Mouse (Mus musculus) heart, adult 11 months (tissue): ENCODE measurements around the gene 4921507P07Rik.
"Not testable (repeated sequence)": the region's sequence is repeated elsewhere in the genome, so short reads cannot be mapped to it uniquely, and the experiment has no call there.

Experiments used
- DNase-seq: peaks from one replicate; pipeline ENCODE4 v3.0.0; 2022

The 4921507P07Rik gene

DNA sequence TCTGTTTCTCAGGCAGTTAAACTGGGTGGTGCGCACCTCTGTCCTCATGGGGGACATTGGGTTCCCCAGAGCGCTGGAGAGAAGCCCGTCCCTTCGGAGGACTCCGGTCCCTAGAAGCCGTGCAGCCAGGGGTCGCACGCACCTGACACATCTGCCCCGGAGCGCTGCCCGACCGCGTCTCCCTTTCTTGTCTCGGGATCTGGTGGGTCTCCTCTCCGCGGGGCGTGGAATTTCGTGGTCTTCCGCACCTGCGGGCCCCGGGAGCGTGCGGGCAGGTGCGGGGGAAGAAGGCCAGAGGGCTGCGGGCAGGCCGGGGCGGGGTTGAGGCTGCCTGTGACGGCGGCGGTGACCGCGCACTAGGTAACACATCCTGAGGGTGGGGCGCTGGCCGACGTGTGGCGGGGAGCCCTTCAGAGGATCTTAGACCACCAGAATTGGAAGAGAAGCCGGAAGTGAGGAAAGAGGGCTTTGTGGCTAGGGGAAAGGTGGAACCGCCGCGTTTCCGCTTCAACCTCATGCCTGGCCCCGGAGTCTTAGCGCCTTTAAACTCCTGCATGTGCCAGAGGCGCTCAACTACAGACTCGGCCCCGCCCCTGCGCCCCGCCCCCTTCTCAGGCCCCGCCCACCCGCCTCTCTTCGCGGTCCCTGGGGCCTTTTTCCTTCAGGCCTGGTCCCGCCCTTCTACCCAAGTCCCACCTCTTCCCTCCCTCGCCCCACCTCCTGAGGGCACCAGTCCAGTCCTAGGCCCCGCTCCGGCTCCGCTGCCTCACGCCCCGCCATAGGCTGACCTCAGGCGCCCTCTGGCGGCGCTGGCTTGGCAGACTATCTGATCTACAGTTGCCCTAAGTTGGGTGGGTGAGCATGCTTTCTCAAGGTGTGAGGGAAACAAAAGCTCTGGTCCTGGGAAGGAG, at the start of gene 4921507P07Rik:
4921507P07Rik (minus strand) TSS at position 332 of the 911 bp plus-strand sequence.
- peak; percentile 99 for DNase-seq

DNA sequence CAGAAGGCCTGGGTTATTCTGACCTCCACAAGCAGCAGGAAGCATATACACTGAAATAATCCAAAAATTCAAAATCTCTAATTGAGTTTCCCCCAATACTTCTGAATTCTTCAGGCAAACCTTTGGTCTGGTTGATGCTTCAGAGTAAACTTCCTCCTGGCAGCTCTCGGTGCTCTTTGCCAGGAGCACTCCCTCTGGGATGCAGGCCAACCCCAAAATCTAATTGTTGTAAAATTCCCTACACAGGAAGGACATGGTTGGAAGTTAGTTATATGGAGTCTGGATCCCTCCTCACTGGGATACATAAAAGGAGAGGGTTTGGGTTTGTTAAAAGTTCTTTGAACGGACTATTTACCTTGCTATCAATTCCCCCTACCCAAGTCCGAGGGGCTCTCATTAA, 48.3 kb upstream of the 4921507P07Rik start:
- DNase-seq = no peak

DNA sequence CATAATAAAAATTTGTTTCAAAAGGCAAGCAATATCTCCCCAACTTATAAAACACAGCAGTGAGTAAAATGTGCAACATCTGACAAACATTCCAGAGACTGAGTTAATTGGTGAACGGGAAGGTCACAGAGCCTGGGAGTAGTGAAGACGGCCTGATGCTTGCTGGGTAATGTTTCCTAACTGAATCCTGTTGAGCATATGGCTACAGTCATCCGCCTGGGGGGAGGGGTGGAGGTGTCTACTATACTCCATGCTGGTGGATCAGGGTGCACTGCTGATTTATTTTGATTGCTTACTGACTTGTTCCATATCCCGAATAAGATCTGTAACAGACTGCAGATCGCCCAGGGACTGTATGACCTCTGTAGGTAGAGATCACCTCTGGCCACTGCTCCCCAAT, 45.5 kb upstream of the 4921507P07Rik start:
- DNase-seq = no peak

DNA sequence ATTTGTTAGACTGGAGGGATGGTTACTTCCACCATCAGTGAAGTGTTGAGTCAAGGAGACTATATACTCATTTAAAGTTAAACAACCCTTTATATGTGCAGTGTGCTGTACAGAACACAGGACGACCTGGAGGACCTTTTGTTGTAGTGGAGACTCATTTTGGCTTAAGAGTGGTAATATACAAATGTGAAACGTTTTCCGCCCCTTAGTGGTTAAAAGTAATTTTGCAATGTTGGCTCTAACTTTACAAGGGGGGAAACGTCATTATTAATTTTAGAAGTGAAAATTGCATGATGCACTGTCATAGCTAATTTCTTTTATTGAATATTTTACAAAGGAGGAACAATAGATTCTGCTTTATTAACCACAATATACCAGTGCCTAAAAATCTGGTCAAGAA, 43.9 kb upstream of the 4921507P07Rik start:
- no peak for DNase-seq

DNA sequence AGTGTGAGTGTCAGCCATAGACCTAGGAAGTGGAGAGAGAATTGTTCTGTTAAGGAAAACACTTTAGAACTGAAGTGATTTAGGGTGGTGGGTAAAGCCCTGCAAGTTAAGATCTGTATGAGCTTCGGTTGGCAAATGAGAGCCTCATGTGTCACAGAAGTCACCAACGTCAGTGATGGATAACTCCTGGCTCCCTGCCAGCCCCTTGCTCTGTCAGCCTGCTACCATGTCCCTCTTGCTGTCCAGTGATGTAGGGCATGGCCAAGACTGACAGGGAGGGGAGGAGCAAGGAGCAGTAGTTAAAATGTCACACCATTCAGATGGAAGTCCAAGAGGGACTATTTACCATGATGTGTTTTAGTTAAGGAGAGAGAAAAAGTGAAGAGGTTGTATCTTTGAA, 43.2 kb upstream of the 4921507P07Rik start:
- no peak for DNase-seq

DNA sequence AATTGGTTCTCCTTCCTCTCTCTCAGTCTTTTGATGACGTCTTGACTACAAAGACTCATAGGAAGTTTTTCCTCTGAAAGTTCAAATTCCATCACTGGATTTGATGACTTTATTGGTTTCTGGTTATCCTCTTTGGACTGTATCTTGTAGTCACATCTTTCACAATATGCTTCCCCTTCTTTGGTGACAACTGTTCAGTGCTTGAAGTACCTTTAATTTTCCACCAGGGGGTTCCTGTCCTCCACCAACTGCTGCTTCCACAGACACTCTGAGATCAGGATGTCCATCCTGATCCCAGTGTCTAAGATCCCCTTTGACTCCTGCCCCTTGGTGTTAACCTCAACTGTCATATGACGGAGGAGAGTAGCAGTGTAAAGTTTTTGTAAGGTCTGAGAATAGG, 29.7 kb upstream of the 4921507P07Rik start:
- DNase-seq = not testable (repeated sequence)

DNA sequence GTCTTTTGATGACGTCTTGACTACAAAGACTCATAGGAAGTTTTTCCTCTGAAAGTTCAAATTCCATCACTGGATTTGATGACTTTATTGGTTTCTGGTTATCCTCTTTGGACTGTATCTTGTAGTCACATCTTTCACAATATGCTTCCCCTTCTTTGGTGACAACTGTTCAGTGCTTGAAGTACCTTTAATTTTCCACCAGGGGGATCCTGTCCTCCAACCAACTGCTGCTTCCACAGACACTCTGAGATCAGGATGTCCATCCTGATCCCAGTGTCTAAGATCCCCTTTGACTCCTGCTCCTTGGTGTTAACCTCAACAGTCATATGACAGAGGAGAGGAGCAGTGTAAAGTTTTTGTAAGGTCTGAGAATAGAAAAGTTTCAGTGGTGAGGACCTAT, 21.8 kb upstream of the 4921507P07Rik start:
- not testable (repeated sequence) for DNase-seq

DNA sequence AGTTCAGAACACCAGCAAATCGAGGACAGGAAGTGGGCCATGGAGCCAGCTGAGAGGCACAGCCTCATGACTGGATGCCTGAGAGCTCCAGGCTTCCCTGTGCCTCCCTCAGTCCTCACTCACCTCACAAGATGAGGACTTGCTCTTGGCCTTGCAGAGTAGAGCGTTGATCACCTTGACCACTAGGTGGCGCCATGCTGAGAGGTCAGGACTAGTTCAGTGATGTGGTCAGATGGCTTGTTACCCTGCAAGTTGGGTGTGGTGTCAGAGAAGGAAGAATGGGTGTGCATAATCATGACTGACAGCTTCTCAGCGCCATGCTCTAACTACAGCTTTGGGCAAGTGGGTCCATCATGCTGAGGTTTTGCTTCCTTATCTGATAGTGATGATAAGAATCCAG, 5.2 kb upstream of the 4921507P07Rik start:
- no peak for DNase-seq

DNA sequence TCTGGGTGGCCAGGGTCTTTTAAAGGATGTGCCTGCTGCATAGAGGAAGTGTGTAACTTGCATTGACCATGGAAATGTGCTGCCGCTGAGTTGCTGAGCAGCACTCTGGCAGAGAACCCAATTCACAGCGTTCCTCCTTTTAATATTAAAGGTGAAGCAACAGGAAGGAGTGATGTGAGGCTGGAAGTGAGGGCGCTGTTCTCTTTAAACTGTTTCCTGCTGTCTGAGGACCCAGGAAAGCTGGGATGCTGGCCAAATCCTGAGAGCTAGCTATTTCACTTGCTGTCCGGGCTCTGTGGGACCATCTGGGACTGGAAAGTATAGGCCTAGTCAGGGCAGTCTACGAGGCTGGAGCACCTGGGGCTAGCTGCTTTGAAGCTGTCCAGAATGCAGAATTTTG, 2.1 kb upstream of the 4921507P07Rik start:
- peak; percentile 92 for DNase-seq

DNA sequence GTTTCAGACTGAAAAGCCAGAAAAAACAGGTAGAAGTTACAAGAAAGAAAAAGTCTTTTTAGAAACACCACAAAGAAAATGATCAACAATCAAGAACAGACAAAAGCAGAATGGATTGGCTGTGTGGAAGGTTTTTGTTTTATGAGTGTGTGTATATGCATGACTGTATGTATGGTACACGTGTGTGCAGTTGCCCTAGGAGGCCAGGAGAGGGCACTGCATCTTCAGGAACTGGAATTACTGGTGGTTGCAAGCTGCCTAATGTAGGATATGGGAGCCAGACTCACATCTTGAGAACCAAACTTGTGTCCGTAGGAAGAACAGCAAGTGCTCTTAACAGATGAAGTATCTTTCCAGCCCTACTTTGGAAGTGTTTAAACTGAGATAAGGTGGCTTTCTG, 2.1 kb downstream of the 4921507P07Rik start:
- DNase-seq = peak; percentile 43

DNA sequence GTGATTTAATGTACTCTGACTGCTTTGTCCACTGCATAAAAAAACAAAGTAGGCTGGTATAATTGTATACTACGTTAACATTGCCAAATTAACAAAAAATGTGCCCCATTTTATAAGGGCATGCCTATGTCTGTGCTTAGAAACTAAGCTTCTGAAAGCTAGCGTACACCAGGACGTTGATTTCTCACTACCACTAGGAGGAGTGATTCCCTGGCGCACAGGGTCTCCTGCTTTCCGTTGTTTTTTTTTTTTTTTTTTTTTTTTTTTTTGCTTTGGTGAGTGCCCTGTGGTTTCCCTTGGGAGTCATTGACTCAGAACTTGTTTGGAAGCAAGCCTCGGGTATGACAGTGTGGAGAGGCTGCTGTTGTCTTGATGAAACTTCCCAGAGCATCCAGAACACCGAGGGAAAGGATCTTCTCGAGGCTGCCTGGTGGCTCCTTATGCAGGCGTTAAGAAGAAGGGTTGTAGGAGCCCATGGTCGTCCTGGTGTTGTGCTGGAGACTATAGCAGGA, 3.0 kb downstream of the 4921507P07Rik start:
- DNase-seq = no peak

DNA sequence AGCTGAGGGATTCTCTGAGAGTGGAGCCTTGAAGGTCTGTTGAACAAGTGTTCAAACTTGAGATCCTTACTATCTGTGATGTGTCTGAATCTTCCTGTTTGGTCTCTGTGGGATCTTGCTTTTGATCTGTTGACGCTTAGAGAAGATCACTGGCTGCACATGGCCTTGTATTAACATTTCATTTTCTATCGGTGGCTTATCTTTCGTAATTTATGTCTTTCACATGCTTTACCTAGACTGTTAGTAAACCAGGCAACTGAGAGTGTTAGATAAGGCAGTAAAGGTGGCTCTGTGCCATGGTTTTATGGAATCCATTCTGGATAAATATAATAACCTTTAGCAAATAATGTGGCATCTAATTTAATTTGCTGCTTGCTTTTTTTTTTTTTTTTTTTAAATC, 6.2 kb downstream of the 4921507P07Rik start:
- DNase-seq = no peak

DNA sequence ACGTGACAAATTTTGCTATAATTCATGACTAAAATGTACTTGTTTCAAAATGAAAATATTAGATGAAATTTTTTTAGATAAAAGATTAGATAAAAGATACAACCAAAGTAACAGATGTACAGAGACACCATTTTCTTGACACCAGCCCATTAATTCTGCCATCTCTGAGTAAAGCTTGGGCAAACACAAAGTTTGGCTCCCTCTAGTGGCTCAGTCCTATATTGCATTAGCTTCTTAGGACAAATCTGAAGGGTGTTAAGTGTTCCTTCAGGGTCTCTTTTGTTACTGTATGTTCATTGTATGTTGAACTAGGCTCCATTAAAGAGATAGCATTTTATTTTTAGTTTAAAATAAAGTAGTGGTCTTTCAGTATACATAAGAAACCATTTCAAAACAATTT, 8.2 kb downstream of the 4921507P07Rik start:
- DNase-seq = no peak

DNA sequence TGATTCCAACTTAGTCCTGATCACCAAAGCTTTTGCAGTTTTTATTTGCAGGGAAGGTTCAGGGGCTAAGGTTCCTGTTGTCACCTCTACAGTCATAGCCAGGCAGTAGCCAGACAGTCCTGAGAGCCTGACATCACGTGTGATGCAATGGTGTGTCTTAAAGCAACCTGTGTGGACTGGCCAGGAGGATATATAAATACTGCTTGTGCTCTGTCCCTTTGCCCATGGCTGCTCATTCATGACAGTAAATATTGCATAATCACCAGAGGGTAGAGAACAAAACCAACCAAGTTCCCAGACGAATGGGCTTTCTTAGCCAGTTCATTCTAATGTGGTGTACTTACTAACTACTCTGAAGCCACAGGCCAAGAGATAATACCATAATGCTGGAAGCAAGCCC, 9.0 kb downstream of the 4921507P07Rik start:
- no peak for DNase-seq

DNA sequence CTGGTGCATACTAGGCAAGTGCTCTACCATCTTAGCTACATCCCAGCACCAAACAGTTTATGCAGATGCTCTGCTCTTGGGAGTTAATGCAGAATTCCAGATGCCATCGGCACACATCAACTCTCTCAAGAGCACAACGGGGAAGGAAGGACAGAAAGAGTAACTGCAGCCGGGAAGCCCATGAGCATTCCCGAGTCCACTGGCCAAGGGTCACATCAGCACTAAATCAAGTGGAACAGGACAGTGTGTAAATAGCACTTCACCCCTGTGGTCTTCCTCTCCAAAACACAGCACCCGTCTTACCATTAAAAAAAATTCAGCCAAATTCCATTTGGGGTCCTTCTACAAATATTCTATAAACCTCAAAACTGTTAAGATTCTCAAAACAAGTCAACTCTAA, 10.1 kb downstream of the 4921507P07Rik start:
- no peak for DNase-seq

DNA sequence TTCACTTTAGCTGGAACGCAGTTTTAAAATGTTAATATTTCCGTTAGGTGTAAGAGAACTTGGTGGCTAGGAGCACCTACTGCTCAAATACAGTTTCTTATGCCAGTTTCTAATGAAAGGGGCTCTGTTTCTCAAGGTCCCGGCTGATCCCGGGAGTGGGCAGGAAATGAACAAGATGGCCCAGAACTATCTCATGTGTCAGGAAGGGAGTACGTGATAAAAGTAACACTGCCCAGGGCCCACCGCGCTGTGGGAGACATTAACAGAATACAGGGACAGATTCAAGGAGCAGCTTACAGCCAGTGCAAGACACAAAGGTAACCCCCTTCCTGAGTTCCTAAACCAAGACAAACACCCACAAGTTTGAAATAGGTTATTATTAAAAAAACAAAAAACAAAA, 10.7 kb downstream of the 4921507P07Rik start:
- no peak for DNase-seq

DNA sequence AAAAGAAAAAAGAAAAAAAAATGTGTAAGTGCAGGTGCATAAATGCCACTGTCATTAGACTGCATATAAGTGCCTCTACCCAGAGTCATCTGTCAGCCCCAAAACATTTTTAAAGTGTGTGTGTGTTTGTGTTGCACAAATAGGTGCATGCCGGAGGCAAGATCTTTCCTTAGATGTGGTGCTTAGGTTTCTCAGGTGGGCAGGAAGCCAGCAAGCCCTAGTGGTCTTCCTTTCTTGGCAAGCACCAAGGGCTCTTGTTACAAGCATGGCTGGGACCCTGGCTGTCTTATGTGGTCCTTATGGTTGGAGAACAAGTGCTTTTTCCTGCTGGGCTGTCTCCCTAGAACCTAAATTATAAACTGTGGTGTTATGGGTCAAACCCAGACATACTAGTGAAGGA, 24.8 kb downstream of the 4921507P07Rik start:
- DNase-seq = peak; percentile 77

DNA sequence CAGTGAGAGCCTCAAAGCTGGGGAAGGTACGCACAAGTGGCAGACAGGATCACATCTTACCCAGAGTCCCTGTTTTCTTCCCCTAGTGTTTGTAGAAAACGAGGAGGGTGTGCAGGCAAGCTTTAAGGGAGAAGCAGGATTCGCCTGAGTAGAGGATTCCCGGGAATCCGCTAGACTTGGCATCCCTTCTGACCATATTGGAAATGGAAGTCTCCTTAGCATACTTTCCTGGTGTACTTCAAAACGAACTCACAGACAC, 29.5 kb downstream of the 4921507P07Rik start:
- no peak for DNase-seq

DNA sequence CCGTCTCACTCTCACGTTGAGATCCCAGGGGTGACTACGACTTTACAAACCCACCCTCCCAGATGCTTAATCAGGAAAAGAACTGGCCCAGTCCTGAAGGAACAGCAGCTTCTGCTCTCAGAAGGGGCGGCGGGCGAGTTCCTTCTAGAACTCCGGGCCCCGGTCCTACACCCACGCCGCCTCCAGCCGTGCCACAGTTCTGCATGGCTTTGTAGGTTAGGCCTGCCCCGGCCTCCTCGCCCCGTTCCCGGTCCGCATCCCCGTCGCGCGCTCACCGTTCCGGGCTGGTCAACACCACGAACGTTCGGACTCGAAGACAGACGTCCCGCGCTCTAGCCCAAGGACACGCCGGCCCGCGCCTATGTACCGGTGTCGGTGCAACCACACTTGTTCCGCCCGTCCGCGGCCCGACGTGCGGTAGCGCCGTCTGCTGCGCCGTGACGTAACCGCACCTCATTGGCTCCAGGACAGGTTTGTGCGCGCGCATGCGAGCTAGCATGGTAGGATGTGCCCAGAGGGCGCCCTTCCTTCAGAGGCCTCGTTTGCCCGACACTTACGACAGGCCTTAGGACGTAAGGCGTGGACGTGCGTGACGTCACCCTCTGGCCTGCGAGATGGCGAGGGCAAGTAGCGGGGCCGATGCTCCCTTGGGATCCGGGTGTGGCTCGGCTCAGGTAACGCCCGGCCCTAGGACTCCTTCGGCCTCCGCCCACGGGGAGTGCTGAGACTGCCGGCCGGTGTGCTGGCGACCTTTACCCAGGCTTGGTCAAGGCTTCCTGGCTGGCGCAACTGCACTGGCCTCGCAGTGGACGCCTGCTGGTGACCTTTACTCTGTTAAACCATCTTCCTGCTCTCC, 30.1 kb downstream of the 4921507P07Rik start, which contains the start of gene Cycs:
Cycs (minus strand) TSS at position 398 of the 856 bp plus-strand sequence.
- DNase-seq = peak; percentile 100

DNA sequence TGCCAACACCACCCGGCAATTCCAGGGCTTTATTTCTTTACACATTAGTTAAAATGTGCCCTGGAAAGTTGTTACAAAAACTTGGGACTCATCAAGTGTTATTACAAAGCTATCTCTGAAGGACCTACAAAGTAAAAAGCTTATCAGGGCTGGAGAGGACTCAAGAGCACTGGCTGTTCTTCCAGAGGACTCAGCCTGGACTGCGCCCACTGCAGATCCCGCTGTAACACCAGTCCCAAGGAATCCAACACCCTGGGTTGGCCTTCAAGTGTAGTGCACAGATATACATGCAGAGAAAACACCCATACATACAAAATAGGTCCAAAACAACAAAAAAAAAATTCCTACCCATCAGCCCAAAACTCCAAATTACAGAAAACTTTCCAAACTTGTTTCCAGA, 32.8 kb downstream of the 4921507P07Rik start:
- DNase-seq = peak; percentile 74

DNA sequence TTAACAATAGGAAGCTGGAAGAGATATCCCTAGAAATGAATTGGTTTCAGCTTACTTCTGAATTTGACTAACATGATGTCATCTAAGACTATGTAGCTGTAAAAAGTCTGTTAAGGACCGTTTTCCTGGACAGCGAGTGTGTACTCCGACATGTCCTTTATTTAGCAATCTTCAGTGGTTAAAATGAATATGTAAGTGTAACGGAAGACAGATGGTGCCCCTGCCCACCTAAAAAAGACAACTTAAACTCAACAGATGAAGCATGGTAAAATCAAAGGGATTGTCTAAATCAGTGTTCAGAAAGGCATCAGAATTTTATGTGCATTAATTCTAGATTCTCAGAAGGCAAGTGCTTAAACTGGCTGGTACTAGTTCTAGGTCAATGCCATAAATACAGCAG, 34.0 kb downstream of the 4921507P07Rik start:
- peak; percentile 27 for DNase-seq

DNA sequence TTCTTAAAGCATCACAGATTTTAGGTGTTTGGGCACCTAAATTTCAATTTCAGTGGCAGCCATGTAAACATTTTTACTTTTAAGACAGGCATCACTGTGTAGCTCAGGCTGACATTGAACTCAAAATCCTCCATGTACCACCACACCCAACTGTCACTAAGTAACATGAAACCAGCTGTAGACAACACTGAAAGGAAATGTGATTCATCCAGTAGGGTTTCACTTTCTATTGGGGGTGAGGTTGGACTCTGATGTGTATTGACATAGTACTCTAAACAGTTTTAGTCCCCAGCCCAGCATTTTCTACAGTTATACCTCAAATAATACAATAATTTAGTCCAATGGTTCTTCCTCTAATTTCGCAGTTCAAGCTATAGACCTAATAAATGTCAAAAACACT, 35.7 kb downstream of the 4921507P07Rik start:
- DNase-seq = peak; percentile 37

DNA sequence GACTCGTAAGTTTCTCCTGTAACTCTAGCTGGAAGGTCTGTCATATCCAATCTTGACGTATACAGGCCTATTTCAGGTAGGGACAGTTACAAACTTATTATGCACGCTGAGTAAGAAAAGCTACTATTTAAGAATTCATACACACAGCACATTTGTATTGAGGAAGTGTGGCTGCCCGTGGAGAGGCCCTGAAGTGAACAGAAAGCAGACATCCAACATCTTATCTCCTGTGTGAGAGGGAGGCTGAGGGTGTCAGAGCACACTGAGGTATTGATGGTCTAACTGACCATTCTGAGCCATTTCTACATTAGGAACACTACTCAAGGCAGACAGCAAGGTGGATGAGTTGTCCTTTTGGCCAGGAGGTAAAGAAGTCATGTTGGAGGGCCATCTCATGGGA, 37.6 kb downstream of the 4921507P07Rik start:
- peak; percentile 61 for DNase-seq

DNA sequence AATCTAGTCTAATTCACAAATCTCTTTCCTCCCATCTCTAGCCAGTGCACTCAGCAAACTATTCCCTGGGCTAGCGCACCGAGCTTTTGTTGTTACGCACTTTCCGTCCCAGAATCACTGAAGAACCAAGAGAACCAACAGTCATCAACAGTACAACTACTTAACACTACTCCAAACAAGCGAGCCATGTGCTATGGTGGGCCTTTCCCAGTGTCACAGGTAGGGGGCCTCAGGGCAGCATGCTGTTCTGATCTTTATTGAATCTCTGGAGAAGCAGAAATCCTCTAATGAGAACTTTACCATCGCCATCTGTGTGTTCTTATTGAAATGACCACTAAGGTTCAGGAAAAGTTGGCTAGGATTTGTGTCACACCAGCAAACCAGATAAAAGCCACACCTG, 38.9 kb downstream of the 4921507P07Rik start:
- peak; percentile 68 for DNase-seq
